In the genomic region with DNA sequence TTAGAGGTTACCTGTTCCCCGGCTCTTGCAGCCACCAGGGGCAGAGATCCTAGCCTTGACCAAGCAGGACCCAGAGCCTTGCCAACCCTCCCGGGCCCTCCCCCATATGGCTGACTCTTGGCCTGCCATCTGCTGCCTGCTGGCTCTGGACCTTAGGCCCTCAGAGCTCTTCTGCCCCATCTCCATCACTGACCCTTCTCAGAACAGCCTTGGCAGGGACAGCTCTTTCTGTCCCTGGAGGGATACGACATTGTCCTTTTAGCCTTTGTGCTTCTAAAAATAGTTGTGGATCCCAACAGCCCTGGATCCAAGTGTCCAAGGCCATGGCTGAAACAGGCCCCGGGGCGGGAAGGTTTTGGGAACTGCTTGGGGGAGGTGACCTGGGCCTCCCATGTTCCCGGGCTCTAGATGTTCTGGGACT, we compare ENCODE assay signal across 10 mouse cellular contexts. TPM values are rescaled to one million over a fixed set of nuclear protein-coding genes. Genes with fewer than 3 reads are reported as not detected.
DNase-seq lines count a peak whose midpoint lies in the region; ATAC-seq lines count a peak whose summit lies in the region.
"Had no signal": no experiment of that assay in that cellular context is flagged by ENCODE, and none has a peak within 500 bp of the region (broad histone marks: within the 10 kb centered on the region; RNA-seq: fewer than 3 reads in every experiment).

No protein-coding gene starts in this region.

- no peak overlapping the region for H3K27ac ChIP-seq in midbrain, embryonic 16.5 days (ENCODE audit: low read length)
- H3K27ac ChIP-seq: liver, embryonic 15.5 days had no signal

- H3K9ac ChIP-seq in midbrain, embryonic 16.5 days (ENCODE audit: low read depth, low read length): no peak overlapping the region
- H3K9ac ChIP-seq: liver, embryonic 15.5 days had no signal

- H3K36me3 ChIP-seq in midbrain, embryonic 16.5 days (ENCODE audit: control insufficient read depth, insufficient read depth, low read length): no peaks in the 10 kb centered on the region

- DNase-seq in gastrocnemius, adult 18-20 months (ENCODE audit: low spot score): peak; percentile 28
- no peak for DNase-seq in gastrocnemius, postnatal 4 days (ENCODE audit: low spot score in 2 of 2)
- DNase-seq in adrenal gland, postnatal 36 days: peak; percentile 64 to 80
- peak; percentile 75 to 76 for DNase-seq in cerebellum, postnatal 25 days
- DNase-seq in heart, postnatal 14 days: peak; percentile 57 to 63
- no peak for DNase-seq in frontal cortex, adult 2 months (ENCODE audit: extremely low spot score in 1 of 2, low spot score in 1 of 2)
- no peak for DNase-seq in layer of hippocampus, postnatal 25 days (ENCODE audit: extremely low spot score in 1 of 2, low spot score in 1 of 2)

- WGBS in midbrain, embryonic 16.5 days: 93% methylated on average over 6 of the region's 6 CpGs

- H3K4me3 ChIP-seq in midbrain, embryonic 16.5 days (ENCODE audit: low read depth, low read length): no peak overlapping the region
- H3K4me3 ChIP-seq: liver, embryonic 15.5 days; myocyte had no signal

- ATAC-seq in midbrain, embryonic 16.5 days: no peak

- H3K4me2 ChIP-seq in midbrain, embryonic 16.5 days (ENCODE audit: low read length): no peak overlapping the region
- H3K4me2 ChIP-seq: liver, embryonic 15.5 days had no signal

- intact Hi-C loops in heart, postnatal 14 days (cut with DNase I): no loop called here

- no peaks in the 10 kb centered on the region for H3K9me3 ChIP-seq in midbrain, embryonic 16.5 days (replicated peaks; ENCODE audit: control insufficient read depth, low read length, poor library complexity, severe bottlenecking)
- H3K9me3 ChIP-seq: liver, embryonic 15.5 days had no signal

- H3K27me3 ChIP-seq in midbrain, embryonic 16.5 days (ENCODE audit: control insufficient read depth, insufficient read depth, low read depth, low read length): no peaks in the 10 kb centered on the region

- no peaks in the 10 kb centered on the region for H3K4me1 ChIP-seq in midbrain, embryonic 16.5 days (ENCODE audit: control insufficient read depth, insufficient read depth, low read length)
- H3K4me1 ChIP-seq: liver, embryonic 15.5 days had no signal

RNA-seq across cellular contexts. Expression of gene Epha2, which starts 23.7 kb away (rescaled TPM):
- total RNA-seq in gastrocnemius, adult 18-20 months (2021): 1 to 10 TPM; 1.6 to 2.9 TPM
- total RNA-seq in gastrocnemius, postnatal 4 days (2021): 1 to 10 TPM; 3.7 to 4.7 TPM
- total RNA-seq in adrenal gland, postnatal 36 days (2021): 10 to 100 TPM; 14.4 to 23.6 TPM
- total RNA-seq in heart, postnatal 14 days (2021): 1 to 10 TPM; 8.0 to 8.9 TPM
- 0.94 and 1.0 TPM in 2 replicates for polyA plus RNA-seq in midbrain, embryonic 16.5 days (2015; fragmentation: Nextera tagmentation; extraction: Ambion mirVana)
- 2.3 and 2.6 TPM in 2 replicates for polyA plus RNA-seq in frontal cortex, adult 2 months (2012; rRNA removed)
- total RNA-seq in layer of hippocampus, postnatal 25 days (2021): 1 to 10 TPM in 1 of 2 experiments, under 1 TPM in 1; 0.99 to 1.4 TPM

RNA-seq across cellular contexts. Expression of gene Fam131c, which starts 43.2 kb away (rescaled TPM):
- under 1 TPM; 0.16 to 0.31 TPM for total RNA-seq in gastrocnemius, adult 18-20 months (2021)
- under 1 TPM in 1 of 2 experiments, not detected in 1; 0.25 TPM for total RNA-seq in gastrocnemius, postnatal 4 days (2021)
- total RNA-seq in adrenal gland, postnatal 36 days (2021): 1 to 10 TPM; 1.8 to 2.7 TPM
- total RNA-seq in heart, postnatal 14 days (2021): under 1 TPM; 0.15 to 0.65 TPM
- 39.5 and 50.1 TPM in 2 replicates for polyA plus RNA-seq in midbrain, embryonic 16.5 days (2015; fragmentation: Nextera tagmentation; extraction: Ambion mirVana)
- 5.2 and 5.6 TPM in 2 replicates for polyA plus RNA-seq in frontal cortex, adult 2 months (2012; rRNA removed)
- total RNA-seq in layer of hippocampus, postnatal 25 days (2021): 1 to 10 TPM; 2.8 to 3.1 TPM

Comparison
In these comparisons a context has a peak if more than half of its experiments do, and no peak if none do; other contexts are left out.
1. DNase-seq: peak in gastrocnemius, adult 18-20 months (single experiment), adrenal gland, postnatal 36 days (2 of 2), cerebellum, postnatal 25 days (2 of 2) and heart, postnatal 14 days (2 of 2); none in gastrocnemius, postnatal 4 days (0 of 2), frontal cortex, adult 2 months (0 of 2) and layer of hippocampus, postnatal 25 days (0 of 2).